Mouse (Mus musculus): Measurements from ENCODE around the gene Phc2.
A peak's percentile ranks its signal among the peaks of the same experiment; 100 is the strongest.

The Phc2 gene

DNA sequence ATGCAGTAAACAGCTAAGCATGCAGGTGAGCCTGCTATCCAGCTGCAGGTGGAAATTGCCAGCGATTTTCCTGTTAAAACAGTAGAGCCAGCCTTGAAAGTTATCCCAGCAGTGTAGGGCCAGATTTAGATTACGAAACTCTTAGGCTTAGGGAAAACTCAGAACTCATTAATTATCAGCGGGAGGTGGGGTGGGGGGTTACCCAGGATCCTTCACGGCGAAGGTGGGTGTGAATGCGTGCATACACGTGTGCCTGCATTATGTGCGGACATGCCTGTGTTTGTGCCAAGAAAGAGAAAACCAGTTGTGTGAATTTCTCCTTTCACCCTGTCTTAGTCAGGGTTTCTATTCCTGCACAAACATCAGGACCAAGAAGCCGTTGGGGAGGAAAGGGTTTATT is 62.2 kb downstream of the Phc2 start:
- DNase-seq (ENCODE audit: low read depth) = no peak

- DNase-seq (ENCODE audit: low read depth) = no peak
These were observed 65.6 kb downstream of the Phc2 start for GRCm38 (mm10) chr4:128720110-128720509.

GRCm38 (mm10) chr4:128721061-128721648 is 66.7 kb downstream of the Phc2 start:
- DNase-seq (ENCODE audit: low read depth) = no peak

GRCm38 (mm10) chr4:128721761-128722160 is 67.3 kb downstream of the Phc2 start:
- DNase-seq (ENCODE audit: low read depth) = no peak

- DNase-seq (ENCODE audit: low read depth) = no peak
These were observed 68.4 kb downstream of the Phc2 start for GRCm38 (mm10) chr4:128722932-128723331.

DNA sequence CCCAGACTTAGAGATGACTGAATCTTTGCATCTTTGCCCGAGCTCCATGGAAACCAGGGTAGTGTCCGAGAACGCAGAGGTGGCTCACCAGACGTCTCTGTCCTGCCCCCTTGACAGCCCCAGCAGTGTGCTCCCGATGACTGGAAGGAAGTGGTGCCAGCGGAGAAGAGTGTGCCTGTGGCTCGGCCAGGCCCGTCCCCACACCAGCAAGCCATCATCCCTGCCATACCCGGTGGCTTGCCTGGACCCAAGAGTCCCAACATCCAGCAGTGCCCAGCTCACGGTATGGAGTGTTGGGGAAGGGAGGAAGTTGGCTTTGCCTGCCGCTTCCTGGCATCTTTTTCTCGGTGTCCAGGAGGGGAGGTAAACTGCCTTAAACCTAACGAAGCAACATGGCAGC is 68.9 kb downstream of the Phc2 start:
- no peak for DNase-seq (ENCODE audit: low read depth)

DNA sequence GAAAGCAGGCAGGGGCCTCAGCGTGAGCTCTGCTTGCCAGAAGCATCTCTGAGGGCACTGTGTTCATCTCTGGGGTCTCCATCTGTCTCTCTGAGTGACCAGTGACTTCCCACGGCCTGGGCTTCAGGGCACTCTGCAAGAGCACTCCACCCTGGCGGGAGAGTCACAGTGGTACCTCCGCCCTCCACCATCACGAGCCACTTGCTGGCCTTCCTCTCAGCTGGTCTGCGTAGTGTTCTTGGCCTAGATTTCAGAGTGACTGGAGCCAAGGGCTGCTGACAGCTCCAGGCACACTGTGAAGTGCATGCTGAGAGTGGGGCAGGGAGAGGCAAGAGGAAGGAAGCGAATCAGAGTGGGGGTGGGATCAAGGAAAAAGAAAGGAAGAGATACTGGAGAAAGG is 69.6 kb downstream of the Phc2 start:
- DNase-seq (ENCODE audit: low read depth) = no peak

- no peak for DNase-seq (ENCODE audit: low read depth)
These were observed 72.7 kb downstream of the Phc2 start for GRCm38 (mm10) chr4:128727019-128727720.

- no peak for DNase-seq (ENCODE audit: low read depth)
These were observed 73.4 kb downstream of the Phc2 start for GRCm38 (mm10) chr4:128727721-128728430.

- no peak for DNase-seq (ENCODE audit: low read depth)
These were observed 73.9 kb downstream of the Phc2 start for GRCm38 (mm10) chr4:128728431-128728851.

DNA sequence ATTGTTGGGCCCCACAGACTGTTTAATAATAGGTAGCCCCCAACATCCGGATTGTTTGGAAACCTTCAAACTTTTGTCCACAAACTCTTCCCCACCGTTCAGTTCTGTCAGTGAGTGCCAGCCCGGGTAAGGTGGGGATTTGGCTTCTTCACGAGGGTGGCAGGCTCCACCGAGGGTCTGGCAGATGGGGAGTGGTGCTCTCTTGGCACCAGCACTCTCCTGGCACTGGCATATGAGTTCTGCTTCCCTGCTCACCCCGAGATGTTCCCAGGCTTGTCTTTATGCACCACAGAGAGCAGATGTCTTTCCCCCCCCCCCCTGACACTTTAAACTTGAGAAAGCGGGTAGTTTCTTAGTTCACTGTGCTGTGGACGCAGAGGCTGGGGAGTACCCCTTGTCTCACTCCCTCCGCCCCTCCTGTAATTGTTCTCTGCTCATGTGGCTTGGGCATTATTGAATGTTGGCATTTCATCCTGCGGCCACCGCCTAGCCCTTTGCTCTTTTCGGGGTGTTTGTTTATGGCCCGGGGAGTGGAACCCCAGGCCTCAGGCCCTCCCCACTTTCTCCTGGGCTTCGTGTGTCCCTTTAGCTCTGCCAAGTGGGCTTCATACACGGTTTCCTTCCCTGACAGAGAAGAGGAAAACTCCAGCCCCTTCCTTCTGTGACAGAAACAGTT is 74.7 kb downstream of the Phc2 start:
- no peak for DNase-seq (ENCODE audit: low read depth)

DNA sequence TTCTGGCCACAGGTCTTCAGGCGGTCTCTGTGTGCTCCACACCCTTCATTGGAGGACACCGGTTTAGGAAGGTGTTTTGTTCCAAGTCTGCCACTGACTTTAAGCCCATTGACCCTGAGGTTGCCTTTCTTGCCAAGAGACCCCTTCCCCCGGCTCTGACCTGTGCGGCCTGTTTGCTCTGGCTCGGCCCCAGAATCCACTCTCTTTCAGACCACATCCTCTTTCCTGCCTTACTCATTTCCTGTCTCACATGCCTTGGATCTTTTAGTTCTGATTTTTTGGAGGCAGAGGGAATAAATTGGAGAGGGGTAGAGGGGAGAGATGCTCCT is 75.2 kb downstream of the Phc2 start:
- no peak for DNase-seq (ENCODE audit: low read depth)

DNA sequence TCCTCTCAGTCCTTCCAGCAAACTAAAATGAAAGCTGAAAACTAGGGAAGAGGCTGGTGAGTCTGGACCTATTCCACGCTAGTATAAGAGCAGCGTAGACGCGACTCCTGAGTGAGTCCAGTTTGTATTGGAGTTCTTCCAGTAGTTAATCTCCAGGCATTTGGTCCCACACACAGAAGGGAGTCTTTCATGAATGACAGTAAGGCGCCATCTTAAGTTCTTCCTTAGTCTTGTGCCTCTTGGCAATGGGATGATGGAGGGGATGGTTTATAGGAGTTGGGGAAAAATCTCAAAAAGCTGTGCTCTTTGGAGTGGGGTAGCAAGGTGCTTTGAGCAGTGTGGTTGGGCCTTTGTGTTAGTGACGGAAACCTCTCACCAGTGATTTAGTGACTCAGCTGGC is 75.8 kb downstream of the Phc2 start:
- no peak for DNase-seq (ENCODE audit: low read depth)

DNA sequence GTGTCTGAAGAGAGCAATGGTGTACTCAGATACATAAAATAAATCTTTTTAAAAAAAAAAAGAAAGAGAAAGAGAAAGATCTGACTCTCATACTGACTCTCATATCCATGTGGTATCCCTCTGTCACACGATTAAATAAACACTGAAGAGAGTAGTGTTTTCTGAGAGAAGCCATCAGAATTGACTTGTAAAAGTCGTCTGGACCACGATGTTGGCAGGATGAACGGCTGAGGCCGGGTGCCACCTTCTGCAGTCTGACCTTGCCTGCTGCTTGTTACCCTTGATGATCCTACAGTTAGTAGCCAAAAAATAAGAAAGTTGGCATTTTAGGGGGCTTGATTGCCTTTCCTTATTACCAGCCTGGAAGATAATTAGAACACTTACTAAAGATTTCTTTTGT is 78.3 kb downstream of the Phc2 start:
- no peak for DNase-seq (ENCODE audit: low read depth)

DNA sequence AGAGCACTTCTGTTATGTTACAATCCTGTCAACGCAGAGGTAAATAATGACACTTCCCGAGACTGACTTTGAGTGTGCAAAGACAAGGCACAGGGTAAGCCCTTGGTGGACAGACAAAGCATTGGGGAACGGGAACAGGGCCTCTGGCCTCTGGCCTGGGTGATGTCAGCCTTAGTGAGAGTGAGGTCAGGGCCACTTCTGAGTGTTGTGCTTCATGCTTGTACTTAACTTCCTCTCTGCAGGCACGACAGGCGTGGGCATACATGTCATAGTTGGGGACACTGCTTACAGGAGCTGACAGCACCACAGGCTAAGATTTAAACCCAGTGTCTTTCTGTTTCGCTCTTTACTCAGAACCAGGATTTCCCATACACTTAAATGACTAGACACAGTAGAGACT is 79.0 kb downstream of the Phc2 start:
- DNase-seq (ENCODE audit: low read depth) = no peak

GRCm38 (mm10) chr4:128734217-128734616 is 79.7 kb downstream of the Phc2 start:
- peak; percentile 93 for DNase-seq (ENCODE audit: low read depth)

DNA sequence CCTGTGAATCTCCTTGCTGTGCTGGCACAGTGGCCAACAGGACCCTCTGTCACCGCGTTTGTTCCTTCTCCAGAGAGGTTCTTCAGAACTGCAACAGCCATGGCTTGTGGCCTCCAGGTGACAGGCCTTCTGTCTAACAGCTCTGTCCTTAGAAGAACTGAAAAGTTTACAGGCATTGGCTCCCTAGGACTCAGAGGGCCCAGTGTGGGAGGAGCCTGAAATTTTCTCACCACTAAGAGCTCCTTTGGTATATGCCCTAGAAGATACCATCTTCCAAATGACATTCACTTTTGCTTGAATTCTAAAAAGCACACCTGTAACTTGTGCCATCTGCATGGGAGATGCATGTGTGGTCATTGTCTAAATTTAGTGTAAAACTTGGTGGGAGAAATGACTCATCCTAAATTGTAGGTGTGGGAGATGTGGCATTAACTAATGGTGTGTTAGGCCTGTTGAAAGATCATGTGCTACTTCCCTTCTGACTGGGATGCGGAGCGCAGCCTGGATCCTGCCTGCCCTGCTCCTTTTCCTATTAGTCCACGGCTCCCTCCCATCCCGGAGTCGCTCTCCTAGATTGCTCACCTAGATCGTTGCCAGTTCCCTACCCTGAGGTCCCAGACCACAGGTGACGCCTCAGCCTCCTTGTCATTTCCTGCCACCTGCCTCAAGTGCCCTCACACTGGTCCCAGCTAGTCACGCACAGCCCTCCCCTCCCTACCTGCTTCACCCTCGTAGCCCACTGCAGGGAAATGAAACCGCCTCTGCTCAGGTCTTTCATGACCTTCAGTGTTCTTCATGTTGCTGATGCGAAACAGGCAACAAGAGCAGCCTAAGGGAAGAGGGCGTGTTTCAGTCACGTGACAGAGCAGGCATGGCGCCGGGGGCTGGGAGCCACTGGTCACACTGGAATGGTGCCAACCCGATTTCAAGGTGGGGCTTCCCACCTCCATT is 80.5 kb downstream of the Phc2 start:
- no peak for DNase-seq (ENCODE audit: low read depth)

GRCm38 (mm10) chr4:128737137-128737589 is 82.7 kb downstream of the Phc2 start:
- DNase-seq (ENCODE audit: low read depth) = no peak

DNA sequence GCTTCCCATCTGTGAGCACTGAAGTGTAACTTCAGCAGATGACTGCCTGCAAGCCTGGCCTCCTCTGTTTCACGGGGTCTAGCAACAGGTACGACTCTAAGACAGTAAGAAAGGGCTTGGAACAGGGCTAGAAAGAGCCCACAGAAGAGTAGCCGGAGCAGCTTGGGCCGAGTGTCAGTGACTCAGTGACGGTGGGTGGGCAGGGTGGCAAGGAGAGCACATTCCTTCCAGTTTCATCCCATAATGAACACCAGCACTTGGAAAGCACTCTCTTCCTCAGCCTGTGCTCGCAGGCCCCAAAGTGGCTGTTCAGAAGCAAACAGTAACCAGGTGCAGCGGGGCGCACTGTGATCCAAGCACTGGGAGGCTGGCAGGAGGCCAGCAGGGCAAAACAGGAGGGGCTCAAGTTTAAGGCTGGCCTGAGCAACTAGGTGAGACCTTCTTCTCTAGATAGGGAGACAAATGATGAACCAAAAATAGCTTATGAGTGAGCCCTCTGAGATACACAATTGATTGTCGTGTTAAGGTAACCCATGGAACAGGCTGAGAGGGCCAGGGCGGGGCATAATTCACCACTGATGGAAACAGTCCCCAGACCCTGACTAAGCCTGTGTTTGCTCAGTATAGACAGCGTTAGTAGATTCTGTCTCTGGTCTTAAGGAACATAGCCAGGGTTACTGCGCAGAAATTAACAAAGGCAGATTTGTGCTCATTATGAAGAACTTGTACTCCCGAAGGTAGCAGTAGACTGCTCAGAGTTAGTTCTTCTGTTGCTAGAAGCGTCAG is 83.5 kb downstream of the Phc2 start:
- no peak for DNase-seq (ENCODE audit: low read depth)

DNA sequence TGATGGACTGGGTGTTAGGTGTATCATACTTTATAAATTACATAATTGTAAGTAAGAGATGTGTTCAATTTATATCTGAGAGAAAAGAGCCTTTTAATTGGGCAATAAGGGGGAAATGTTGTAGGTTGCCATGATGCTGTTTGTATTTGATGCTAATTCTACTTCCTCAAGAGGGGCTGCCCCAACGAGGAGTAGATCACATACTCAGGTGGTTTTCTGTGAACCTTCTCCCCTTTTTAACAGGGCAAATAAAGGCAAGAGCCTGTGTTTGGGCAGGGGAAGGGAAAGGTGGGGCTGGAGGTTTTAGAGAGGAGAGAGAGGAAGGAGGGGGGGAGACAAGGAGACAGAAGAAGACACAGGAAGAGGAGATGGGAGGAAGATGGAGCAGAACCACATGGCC is 86.4 kb downstream of the Phc2 start:
- DNase-seq (ENCODE audit: low read depth) = no peak

GRCm38 (mm10) chr4:128741906-128742305 is 87.4 kb downstream of the Phc2 start:
- no peak for DNase-seq (ENCODE audit: low read depth)
